In genomic region chr3:137415451-137416086, GRCm38 (mm10) we compare ENCODE assay signal across 8 mouse cellular contexts.
A peak's percentile ranks its signal among the peaks of the same experiment; 100 is the strongest.
DNase-seq lines count a peak whose midpoint lies in the region; ATAC-seq lines count a peak whose summit lies in the region.

No protein-coding gene starts in this region.

- no peaks in the 10 kb centered on the region for H3K4me1 ChIP-seq in midbrain, embryonic 16.5 days (ENCODE audit: control insufficient read depth, insufficient read depth, low read length)
- no peaks in the 10 kb centered on the region for H3K4me1 ChIP-seq in midbrain, embryonic 11.5 days (ENCODE audit: control insufficient read depth, insufficient read depth, low read length)
- no peaks in the 10 kb centered on the region for H3K4me1 ChIP-seq in liver, embryonic 11.5 days (replicated peaks; ENCODE audit: control insufficient read depth, insufficient read depth, low read length)

- H3K9ac ChIP-seq in midbrain, embryonic 16.5 days (ENCODE audit: low read depth, low read length) = no peak overlapping the region
- H3K9ac ChIP-seq in midbrain, embryonic 11.5 days (ENCODE audit: low read length) = no peak overlapping the region
- no peak overlapping the region for H3K9ac ChIP-seq in liver, embryonic 11.5 days (ENCODE audit: low read depth, low read length)

- H3K9me3 ChIP-seq in midbrain, embryonic 16.5 days (replicated peaks; ENCODE audit: control insufficient read depth, low read length, poor library complexity, severe bottlenecking) = no peaks in the 10 kb centered on the region
- H3K9me3 ChIP-seq in midbrain, embryonic 11.5 days (ENCODE audit: control insufficient read depth, low read length) = no peaks in the 10 kb centered on the region
- no peaks in the 10 kb centered on the region for H3K9me3 ChIP-seq in liver, embryonic 11.5 days (ENCODE audit: control insufficient read depth, low read length)

- no peak overlapping the region for H3K4me3 ChIP-seq in midbrain, embryonic 16.5 days (ENCODE audit: low read depth, low read length)
- H3K4me3 ChIP-seq in midbrain, embryonic 11.5 days (ENCODE audit: low read depth, low read length) = no peak overlapping the region
- no peak overlapping the region for H3K4me3 ChIP-seq in liver, embryonic 11.5 days (ENCODE audit: low read depth, low read length)

- no peaks in the 10 kb centered on the region for H3K27me3 ChIP-seq in midbrain, embryonic 16.5 days (ENCODE audit: control insufficient read depth, insufficient read depth, low read depth, low read length)
- H3K27me3 ChIP-seq in midbrain, embryonic 11.5 days (ENCODE audit: control insufficient read depth, insufficient read depth, low read length) = no peaks in the 10 kb centered on the region
- no peaks in the 10 kb centered on the region for H3K27me3 ChIP-seq in liver, embryonic 11.5 days (replicated peaks; ENCODE audit: control insufficient read depth, insufficient read depth, low read length)

- no peak overlapping the region for H3K4me2 ChIP-seq in midbrain, embryonic 16.5 days (ENCODE audit: low read length)
- H3K4me2 ChIP-seq in midbrain, embryonic 11.5 days = no peak overlapping the region
- no peak overlapping the region for H3K4me2 ChIP-seq in liver, embryonic 11.5 days

- DNase-seq in midbrain, embryonic 11.5 days (ENCODE audit: low spot score, missing footprints) = no peak
- DNase-seq in cerebellum, postnatal 36 days = peak; percentile 43 to 67
- DNase-seq in layer of hippocampus, postnatal 14 days (ENCODE audit: low spot score in 2 of 2) = peak; percentile 64 to 90
- DNase-seq in right cerebral cortex, postnatal 36 days (ENCODE audit: low spot score in 2 of 2) = peak; percentile 69 to 81
- no peak for DNase-seq in liver
- DNase-seq in urinary bladder, adult 18-20 months (ENCODE audit: low spot score in 2 of 2) = no peak
- no peak for DNase-seq in liver, embryonic 11.5 days (ENCODE audit: low spot score)

- H3K36me3 ChIP-seq in midbrain, embryonic 16.5 days (ENCODE audit: control insufficient read depth, insufficient read depth, low read length) = no peaks in the 10 kb centered on the region
- H3K36me3 ChIP-seq in midbrain, embryonic 11.5 days (ENCODE audit: control insufficient read depth, insufficient read depth, low read length) = no peaks in the 10 kb centered on the region
- H3K36me3 ChIP-seq in liver, embryonic 11.5 days (ENCODE audit: control insufficient read depth, insufficient read depth, low read length) = no peaks in the 10 kb centered on the region

- H3K27ac ChIP-seq in midbrain, embryonic 16.5 days (ENCODE audit: low read length) = no peak overlapping the region
- no peak overlapping the region for H3K27ac ChIP-seq in midbrain, embryonic 11.5 days (ENCODE audit: low read depth, low read length)
- no peak overlapping the region for H3K27ac ChIP-seq in liver, embryonic 11.5 days (ENCODE audit: low read depth, low read length)

- 68% methylated on average over 5 of the region's 5 CpGs for WGBS in midbrain, embryonic 16.5 days
- 80% methylated on average over 5 of the region's 5 CpGs for WGBS in midbrain, embryonic 11.5 days
- WGBS in liver, embryonic 11.5 days = 73% methylated on average over 5 of the region's 5 CpGs

- peak; percentile 58; the same call in 1 of the 2 replicates for ATAC-seq in midbrain, embryonic 16.5 days
- no peak for ATAC-seq in midbrain, embryonic 11.5 days (ENCODE audit: low FRiP score)
- no peak for ATAC-seq in liver, embryonic 11.5 days (replicated peaks; ENCODE audit: low FRiP score)

Comparison
In these comparisons a context has a peak if more than half of its experiments do, and no peak if none do; other contexts are left out.
1. DNase-seq: peak in cerebellum, postnatal 36 days (2 of 2), layer of hippocampus, postnatal 14 days (2 of 2) and right cerebral cortex, postnatal 36 days (2 of 2); none in midbrain, embryonic 11.5 days (single experiment), liver (single experiment), urinary bladder, adult 18-20 months (0 of 2) and liver, embryonic 11.5 days (single experiment).